20 mouse cellular contexts compared by ENCODE assay signal in genomic region chr2:108701308-108701707, GRCm38 (mm10).
"Had no signal": no experiment of that assay in that cellular context is flagged by ENCODE, and none has a peak within 500 bp of the region (broad histone marks: within the 10 kb centered on the region; RNA-seq: fewer than 3 reads in every experiment).

No protein-coding gene starts in this region.

- H3K4me2 ChIP-seq: limb, embryonic 12.5 days; limb, embryonic 15.5 days; liver, embryonic 11.5 days; lung, embryonic 14.5 days; neural tube, embryonic 13.5 days had no signal

- H3K27ac ChIP-seq: limb, embryonic 12.5 days; limb, embryonic 15.5 days; liver, embryonic 14.5 days; macrophage; neural tube, embryonic 13.5 days had no signal

- H3K27me3 ChIP-seq: limb, embryonic 12.5 days; limb, embryonic 15.5 days; neural tube, embryonic 13.5 days had no signal

- H3K9me3 ChIP-seq: limb, embryonic 12.5 days; limb, embryonic 15.5 days; neural tube, embryonic 13.5 days had no signal

- H3K4me1 ChIP-seq: limb, embryonic 15.5 days; neural tube, embryonic 13.5 days had no signal

- H3K36me3 ChIP-seq: limb, embryonic 12.5 days; limb, embryonic 15.5 days; neural tube, embryonic 13.5 days had no signal

- DNase-seq: kidney, adult 18-20 months; kidney, adult 9 months; kidney, postnatal 14 days; kidney, postnatal 4 days; left cerebral cortex, postnatal 4 days; liver, postnatal 0 days; lung, embryonic 14.5 days; thymus, adult 18-20 months; thymus, postnatal 14 days; thymus, postnatal 4 days had no signal

- ATAC-seq: inflammation-experienced regulatory T-cells, adult 6 months; intestine, embryonic 16.5 days; liver, postnatal 0 days; lung, postnatal 0 days had no signal

- H3K4me3 ChIP-seq: limb, embryonic 12.5 days; limb, embryonic 15.5 days; myocyte; neural tube, embryonic 13.5 days had no signal

- H3K9ac ChIP-seq: limb, embryonic 12.5 days; limb, embryonic 15.5 days; liver, embryonic 14.5 days; liver, postnatal 0 days; lung, embryonic 14.5 days; neural tube, embryonic 13.5 days had no signal
